Mouse (Mus musculus): ENCODE results near the gene Nup210. TPM values are rescaled to one million over a fixed set of nuclear protein-coding genes. Genes with fewer than 3 reads are reported as not detected.
A peak's percentile ranks its signal among the peaks of the same experiment; 100 is the strongest.

The Nup210 gene
- total and polyA plus RNA-seq, 3 experiments = 46.3 to 394 (median 71.5) TPM

- Histone ChIP-seq H3K9me3 (replicated peaks; ENCODE audit: insufficient read depth, low read length) (no peaks in the 10 kb centered on the region), H3K9ac (ENCODE audit: control insufficient read depth, low read depth, low read length, poor library complexity, severe bottlenecking) (peak overlapping the region; percentile 66), H3K79me2 (ENCODE audit: control insufficient read depth, insufficient read depth, low read length, poor library complexity) (peaks cover 34% of the 10 kb centered on the region), H3K27me3 (ENCODE audit: control insufficient read depth in 1 of 2, insufficient read depth in 2 of 2, low read length in 2 of 2) (no peaks in the 10 kb centered on the region), H3K27ac (ENCODE audit: control insufficient read depth, low read depth, low read length) (peak overlapping the region; percentile 26; the same call in 1 of the 2 replicates), H3K4me1 (ENCODE audit: control insufficient read depth in 1 of 2, insufficient read depth in 2 of 2, low read length in 2 of 2) (peaks cover 22 to 28% of the 10 kb centered on the region in 2 experiments), H3K36me3 (ENCODE audit: control insufficient read depth in 1 of 2, insufficient read depth in 2 of 2, low read length in 2 of 2) (peaks cover 0 to 34% of the 10 kb centered on the region in 2 experiments; a peak in 2 of 4 replicates), H3K4me3 (ENCODE audit: control insufficient read depth in 1 of 2, insufficient read depth in 1 of 2, low read depth in 2 of 2, low read length in 2 of 2) (peak overlapping the region; percentile 73 to 76)
- TF ChIP-seq MAFK (IDR thresholded peaks at IDR 0.05; ENCODE audit: borderline replicate concordance, low read depth, low read length) (no peak), MAZ (IDR thresholded peaks at IDR 0.05; ENCODE audit: low read depth, low read length) (0 out of 2 replicates have a peak, but pooled peaks have one; percentile 24), CTCF (IDR thresholded peaks at IDR 0.05 in 2 of 3, conservative IDR thresholded peaks at IDR 0.05 in 1 of 3; ENCODE audit: control insufficient read depth in 1 of 3, insufficient read depth in 1 of 3, low read depth in 2 of 3, low read length in 3 of 3, poor library complexity in 1 of 3, severe bottlenecking in 1 of 3) (no peak)
- DNase-seq (ENCODE audit: low read depth, low spot score) = no peak
Measured at GRCm38 (mm10) chr6:91117149-91117548, 520 bp upstream of the Nup210 start.

DNA sequence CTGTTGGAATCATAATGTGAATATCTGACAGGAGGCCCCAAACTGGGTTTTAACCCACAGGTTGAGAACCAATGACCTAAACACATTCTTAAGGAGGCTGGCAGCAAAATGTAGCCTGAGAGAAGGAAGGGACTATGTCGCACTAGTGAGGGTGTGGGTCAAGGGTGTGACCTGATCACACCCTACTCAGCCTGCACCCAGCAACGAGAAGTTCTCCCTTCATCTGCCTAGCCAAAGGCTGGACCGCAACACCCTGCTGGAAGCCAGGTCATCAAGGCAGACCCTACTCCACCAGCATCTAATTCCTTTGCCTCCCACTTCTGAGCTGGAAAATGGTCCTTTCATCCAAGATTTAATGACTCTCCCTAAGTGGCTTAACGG is 776 bp downstream of the Nup210 start:
- Histone ChIP-seq H3K4me1 (ENCODE audit: control insufficient read depth in 1 of 2, insufficient read depth in 2 of 2, low read length in 2 of 2) (peaks cover 30 to 41% of the 10 kb centered on the region in 2 experiments), H3K27me3 (ENCODE audit: control insufficient read depth in 1 of 2, insufficient read depth in 2 of 2, low read length in 2 of 2) (no peaks in the 10 kb centered on the region), H3K9me3 (replicated peaks; ENCODE audit: insufficient read depth, low read length) (no peaks in the 10 kb centered on the region), H3K27ac (ENCODE audit: control insufficient read depth, low read depth, low read length) (peak overlapping the region; percentile 77), H3K79me2 (ENCODE audit: control insufficient read depth, insufficient read depth, low read length, poor library complexity) (peaks cover 46% of the 10 kb centered on the region), H3K4me3 (ENCODE audit: control insufficient read depth in 1 of 2, insufficient read depth in 1 of 2, low read depth in 2 of 2, low read length in 2 of 2) (peak overlapping the region; percentile 73 to 76), H3K9ac (ENCODE audit: control insufficient read depth, low read depth, low read length, poor library complexity, severe bottlenecking) (peak overlapping the region; percentile 98), H3K36me3 (ENCODE audit: control insufficient read depth in 1 of 2, insufficient read depth in 2 of 2, low read length in 2 of 2) (peaks cover 0 to 47% of the 10 kb centered on the region in 2 experiments; a peak in 2 of 4 replicates)
- DNase-seq (ENCODE audit: low read depth, low spot score) = peak; percentile 67
- TF ChIP-seq CHD1 (IDR thresholded peaks at IDR 0.05; ENCODE audit: low read depth, low read length) (no peak), ZMIZ1 (IDR thresholded peaks at IDR 0.05; ENCODE audit: low read depth, low read length) (no peak), GATA1 (IDR thresholded peaks at IDR 0.05; ENCODE audit: low read depth, low read length) (no peak), USF1 (IDR thresholded peaks at IDR 0.05; ENCODE audit: low read depth, low read length) (no peak), MYC (IDR thresholded peaks at IDR 0.05; ENCODE audit: low read depth, low read length) (0 out of 2 replicates have a peak, but pooled peaks have one; percentile 20), POLR2A (IDR thresholded peaks at IDR 0.05; ENCODE audit: control insufficient read depth in 1 of 2, insufficient read depth in 1 of 2, low read depth in 1 of 2, low read length in 2 of 2, poor library complexity in 1 of 2) (peak in 1 of 2 experiments; percentile 56; a peak in 2 of 4 replicates), ETS1 (IDR thresholded peaks at IDR 0.05; ENCODE audit: low read depth, low read length) (no peak), TBP (IDR thresholded peaks at IDR 0.05; ENCODE audit: low read depth, low read length) (peak; percentile 93)

DNA sequence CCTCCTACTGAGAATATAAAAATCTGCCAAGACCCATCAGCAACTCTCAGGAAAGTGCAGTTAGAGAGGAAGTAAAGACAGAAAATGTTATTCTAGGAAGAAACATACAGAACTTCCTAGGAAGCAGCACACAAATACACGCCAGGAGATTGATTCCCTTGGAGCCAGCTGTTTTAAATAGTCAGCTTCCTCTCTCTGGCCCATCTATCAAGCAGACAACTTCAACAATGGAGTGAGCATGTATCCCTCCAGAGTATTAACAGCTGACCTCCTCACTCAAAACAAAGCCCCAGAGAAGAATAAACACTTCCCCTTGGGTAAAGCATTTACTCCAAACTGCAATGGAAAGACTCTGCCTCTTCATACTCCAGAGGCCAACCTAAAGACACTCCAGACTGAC is 1.5 kb downstream of the Nup210 start:
- H3K9ac ChIP-seq (ENCODE audit: control insufficient read depth, low read depth, low read length, poor library complexity, severe bottlenecking) = peak overlapping the region; percentile 98
- H3K36me3 ChIP-seq (ENCODE audit: control insufficient read depth in 1 of 2, insufficient read depth in 2 of 2, low read length in 2 of 2) = peaks cover 0 to 52% of the 10 kb centered on the region in 2 experiments; a peak in 2 of 4 replicates
- H3K79me2 ChIP-seq (ENCODE audit: control insufficient read depth, insufficient read depth, low read length, poor library complexity) = peaks cover 50% of the 10 kb centered on the region
- peaks cover 32 to 44% of the 10 kb centered on the region in 2 experiments for H3K4me1 ChIP-seq (ENCODE audit: control insufficient read depth in 1 of 2, insufficient read depth in 2 of 2, low read length in 2 of 2)
- H3K27me3 ChIP-seq (ENCODE audit: control insufficient read depth in 1 of 2, insufficient read depth in 2 of 2, low read length in 2 of 2) = no peaks in the 10 kb centered on the region
- TF ChIP-seq ZMIZ1 (IDR thresholded peaks at IDR 0.05; ENCODE audit: low read depth, low read length) (no peak), MEF2A (IDR thresholded peaks at IDR 0.05; ENCODE audit: extremely low read depth, insufficient replicate concordance, low read depth, low read length, poor library complexity, severe bottlenecking) (no peak), BHLHE40 (IDR thresholded peaks at IDR 0.05; ENCODE audit: borderline replicate concordance, low read depth, low read length) (no peak), CTCF (IDR thresholded peaks at IDR 0.05 in 2 of 3, conservative IDR thresholded peaks at IDR 0.05 in 1 of 3; ENCODE audit: control insufficient read depth in 1 of 3, insufficient read depth in 1 of 3, low read depth in 2 of 3, low read length in 3 of 3, poor library complexity in 1 of 3, severe bottlenecking in 1 of 3) (no peak), POLR2AphosphoS5 (IDR thresholded peaks at IDR 0.05; ENCODE audit: borderline replicate concordance, low read depth, low read length) (no peak), ZNF384 (IDR thresholded peaks at IDR 0.05; ENCODE audit: low read depth, low read length) (no peak), POLR2A (IDR thresholded peaks at IDR 0.05; ENCODE audit: control insufficient read depth in 1 of 2, insufficient read depth in 1 of 2, low read depth in 1 of 2, low read length in 2 of 2, poor library complexity in 1 of 2) (no peak), NELFE (IDR thresholded peaks at IDR 0.05; ENCODE audit: low read depth, low read length) (no peak), CHD2 (IDR thresholded peaks at IDR 0.05; ENCODE audit: low read length) (no peak), ZKSCAN1 (IDR thresholded peaks at IDR 0.05; ENCODE audit: low read depth, low read length) (no peak), E2F4 (IDR thresholded peaks at IDR 0.05; ENCODE audit: borderline replicate concordance, low read depth, low read length) (no peak), MYC (IDR thresholded peaks at IDR 0.05; ENCODE audit: low read depth, low read length) (no peak), USF2 (IDR thresholded peaks at IDR 0.05; ENCODE audit: borderline replicate concordance in 1 of 2, insufficient read depth in 1 of 2, low read depth in 1 of 2, low read length in 2 of 2) (no peak)
- peak overlapping the region; percentile 48 for H3K27ac ChIP-seq (ENCODE audit: control insufficient read depth, low read depth, low read length)
- H3K4me3 ChIP-seq (ENCODE audit: control insufficient read depth in 1 of 2, insufficient read depth in 1 of 2, low read depth in 2 of 2, low read length in 2 of 2) = peak overlapping the region; percentile 31 to 76
- DNase-seq (ENCODE audit: low read depth, low spot score) = peak; percentile 46
- H3K9me3 ChIP-seq (replicated peaks; ENCODE audit: insufficient read depth, low read length) = no peaks in the 10 kb centered on the region
